Mouse (Mus musculus): ENCODE measurements around the gene Pik3c2b.

DNA sequence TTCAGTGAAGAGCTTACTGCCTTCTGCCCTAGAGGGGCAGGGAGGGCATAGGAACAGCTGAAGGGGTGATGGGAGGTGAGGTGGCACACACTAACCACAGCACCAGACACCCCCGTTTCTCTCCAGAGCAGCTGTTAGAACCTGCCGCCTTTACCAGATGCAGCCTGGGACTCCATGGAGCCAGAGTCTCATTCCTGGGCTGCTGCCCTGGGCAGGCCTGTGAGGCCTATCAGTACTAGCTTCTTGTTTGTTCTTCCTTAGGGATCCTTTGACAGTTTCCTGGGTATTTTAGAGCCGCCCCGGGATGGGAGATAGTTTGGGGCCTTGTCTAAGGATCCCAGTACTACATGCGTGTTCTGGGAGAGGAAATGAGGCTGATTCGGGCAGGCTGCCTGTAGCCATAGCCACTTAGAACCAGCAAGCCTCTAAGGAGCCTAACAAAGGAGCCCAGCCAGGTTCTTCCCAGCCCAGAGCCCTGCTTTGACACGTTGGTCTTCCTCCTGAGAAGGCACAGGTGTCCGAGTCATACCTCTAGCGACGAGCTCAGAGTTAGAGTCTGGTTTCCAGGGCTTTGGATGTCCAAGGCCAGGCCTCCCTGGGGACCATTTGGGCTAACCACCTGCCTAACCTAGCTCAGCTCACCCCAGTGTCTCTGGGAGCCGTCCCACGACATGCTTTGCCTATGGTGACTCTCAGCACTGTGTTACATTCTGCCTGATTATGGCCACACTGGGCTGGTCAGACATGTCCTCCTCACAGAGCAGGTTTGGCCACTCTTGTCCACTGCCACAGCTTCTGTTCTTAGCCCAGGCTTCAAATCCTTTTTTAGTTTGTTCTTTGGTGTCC is 24.0 kb downstream of the Pik3c2b start:
- no peak for TF ChIP-seq MAX (IDR thresholded peaks at IDR 0.05; ENCODE audit: low read depth)
- peak; percentile 20 for TF ChIP-seq SRF (IDR thresholded peaks at IDR 0.05; ENCODE audit: control insufficient read depth, insufficient read length, low read depth)
- no peak for TF ChIP-seq USF1 (IDR thresholded peaks at IDR 0.05; ENCODE audit: low read depth)
- no peak for TF ChIP-seq POLR2AphosphoS2 (IDR thresholded peaks at IDR 0.05; ENCODE audit: insufficient read length, low read depth)
- no peak for TF ChIP-seq POLR2A (IDR thresholded peaks at IDR 0.05; ENCODE audit: insufficient read length, low read depth)
- peak; percentile 90 for TF ChIP-seq TCF3 (IDR thresholded peaks at IDR 0.05; ENCODE audit: insufficient read length, low read depth)
- peak; percentile 78 for TF ChIP-seq TCF12 (IDR thresholded peaks at IDR 0.05; ENCODE audit: insufficient read depth, poor library complexity, severe bottlenecking)

Data from myocyte (in vitro differentiated cells).